Mouse (Mus musculus): ENCODE data around the gene Kif5a. TPM values are rescaled to one million over a fixed set of nuclear protein-coding genes. Genes with fewer than 3 reads are reported as not detected.

Gene Kif5a
- polyA plus RNA-seq (2012; ENCODE audit: low replicate concordance), result 0.28 and 0.67 TPM in 2 replicates

GRCm38 (mm10) chr10:127262548-127263398, at the start of gene Kif5a:
TSS of gene Kif5a (minus strand) at chr10:127263348.

GRCm38 (mm10) chr10:127311476-127312355, 48.6 kb upstream of the Kif5a start, which contains the start of gene Mars:
TSS of gene Mars (minus strand) at chr10:127311786.

GRCm38 (mm10) chr10:127288800-127289572, 25.8 kb upstream of the Kif5a start, which contains the start of gene Mbd6:
TSS of gene Mbd6 (minus strand) at chr10:127289018.

GRCm38 (mm10) chr10:127266112-127267091, 3.3 kb upstream of the Kif5a start, which contains the start of gene Dctn2:
TSS of gene Dctn2 (plus strand) at chr10:127266368.

GRCm38 (mm10) chr10:127211414-127211854, 51.7 kb downstream of the Kif5a start, which contains the start of gene Pip4k2c:
TSS of gene Pip4k2c (minus strand) at chr10:127211585.

GRCm38 (mm10) chr10:127195328-127196129, 67.6 kb downstream of the Kif5a start, which contains the start of gene Dtx3:
TSS of gene Dtx3 (minus strand) at chr10:127195728.

GRCm38 (mm10) chr10:127189651-127190381, 73.3 kb downstream of the Kif5a start, which contains the start of gene Arhgef25:
TSS of gene Arhgef25 (minus strand) at chr10:127190083.

GRCm38 (mm10) chr10:127179871-127180694, 83.1 kb downstream of the Kif5a start, which contains the start of gene Slc26a10:
TSS of gene Slc26a10 (minus strand) at chr10:127180645.

Other genes starting within 250 kb of the Kif5a start
- gene Tsfm, start 232.5 kb downstream of the Kif5a start, polyA plus RNA-seq (2012; ENCODE audit: low replicate concordance), result 75.8 and 81.5 TPM in 2 replicates
- gene Mettl1, start 221.9 kb downstream of the Kif5a start, polyA plus RNA-seq (2012; ENCODE audit: low replicate concordance), result 10.1 and 35.2 TPM in 2 replicates
- 0.23 and 0.30 TPM in 2 replicates for gene Eef1akmt3, start 221.8 kb downstream of the Kif5a start, polyA plus RNA-seq (2012; ENCODE audit: low replicate concordance)
- gene Cyp27b1, start 215.1 kb downstream of the Kif5a start, polyA plus RNA-seq (2012; ENCODE audit: low replicate concordance), result not detected in 2 replicates
- gene March9, start 203.2 kb downstream of the Kif5a start, polyA plus RNA-seq (2012; ENCODE audit: low replicate concordance), result 1.2 and 3.2 TPM in 2 replicates
- 1,058 and 1,859 TPM in 2 replicates for gene Cdk4, start 199.8 kb downstream of the Kif5a start, polyA plus RNA-seq (2012; ENCODE audit: low replicate concordance)
- 19.4 and 24.4 TPM in 2 replicates for gene Tspan31, start 193.1 kb downstream of the Kif5a start, polyA plus RNA-seq (2012; ENCODE audit: low replicate concordance)
- 26.3 and 51.9 TPM in 2 replicates for gene Agap2, start 188.1 kb downstream of the Kif5a start, polyA plus RNA-seq (2012; ENCODE audit: low replicate concordance)
- 127 and 168 TPM in 2 replicates for gene Os9, start 142.2 kb downstream of the Kif5a start, polyA plus RNA-seq (2012; ENCODE audit: low replicate concordance)
- gene B4galnt1, start 98.1 kb downstream of the Kif5a start, polyA plus RNA-seq (2012; ENCODE audit: low replicate concordance), result 119 and 242 TPM in 2 replicates
- 0.11 and 0.35 TPM in 2 replicates for gene Slc26a10, start 82.7 kb downstream of the Kif5a start, polyA plus RNA-seq (2012; ENCODE audit: low replicate concordance)
- gene Arhgef25, start 73.3 kb downstream of the Kif5a start, polyA plus RNA-seq (2012; ENCODE audit: low replicate concordance), result 26.0 and 48.2 TPM in 2 replicates
- gene Dtx3, start 67.6 kb downstream of the Kif5a start, polyA plus RNA-seq (2012; ENCODE audit: low replicate concordance), result 180 and 400 TPM in 2 replicates
- 42.0 and 97.1 TPM in 2 replicates for gene Pip4k2c, start 51.8 kb downstream of the Kif5a start, polyA plus RNA-seq (2012; ENCODE audit: low replicate concordance)
- 141 and 189 TPM in 2 replicates for gene Dctn2, start 3.0 kb upstream of the Kif5a start, polyA plus RNA-seq (2012; ENCODE audit: low replicate concordance)
- 482 and 702 TPM in 2 replicates for gene Mbd6, start 25.7 kb upstream of the Kif5a start, polyA plus RNA-seq (2012; ENCODE audit: low replicate concordance)
- 21.6 and 105 TPM in 2 replicates for gene Mars, start 48.4 kb upstream of the Kif5a start, polyA plus RNA-seq (2012; ENCODE audit: low replicate concordance)
- 11.2 and 19.8 TPM in 2 replicates for gene Arhgap9, start 58.6 kb upstream of the Kif5a start, polyA plus RNA-seq (2012; ENCODE audit: low replicate concordance)
- gene Gli1, start 78.6 kb upstream of the Kif5a start, polyA plus RNA-seq (2012; ENCODE audit: low replicate concordance), result not detected in 2 replicates
- gene Inhbe, start 91.1 kb upstream of the Kif5a start, polyA plus RNA-seq (2012; ENCODE audit: low replicate concordance), result not detected in 2 replicates
- gene Inhbc, start 107.1 kb upstream of the Kif5a start, polyA plus RNA-seq (2012; ENCODE audit: low replicate concordance), result not detected in 2 replicates
- gene R3hdm2, start 117.0 kb upstream of the Kif5a start, polyA plus RNA-seq (2012; ENCODE audit: low replicate concordance), result 89.6 and 133 TPM in 2 replicates
- 0.28 and 0.34 TPM in 2 replicates for gene Stac3, start 238.3 kb upstream of the Kif5a start, polyA plus RNA-seq (2012; ENCODE audit: low replicate concordance)

Data from leukemia stem cell, adult 10-12 weeks (primary cell).